Mouse (Mus musculus) MEL (cell line): ENCODE results near the gene Ppp2r5a.
A peak's percentile ranks its signal among the peaks of the same experiment; 100 is the strongest.

ENCODE experiments used
- CHD2 ChIP-seq: IDR thresholded peaks from 2 replicates; pipeline ENCODE4 v1.6.1; 2011; ENCODE audit warnings: low read length, improper control_type of control experiment
- CTCF ChIP-seq, 3 experiments: IDR thresholded peaks in 2 of 3; conservative IDR thresholded peaks in 1 of 3; 2 replicates each; pipeline ENCODE4 v1.5.1; 2011 to 2012; ENCODE audit warnings: low read length in 3 of 3, low read depth in 2 of 3, mild to moderate bottlenecking in 2 of 3, improper control_type of control experiment in 1 of 3, inconsistent platforms in 1 of 3, mixed read lengths in 1 of 3, moderate library complexity in 1 of 3; ENCODE audit not compliant: control insufficient read depth in 1 of 3, insufficient read depth in 1 of 3, poor library complexity in 1 of 3, severe bottlenecking in 1 of 3
- EP300 ChIP-seq, 2 experiments: IDR thresholded peaks; 2 replicates each; pipeline ENCODE4 v1.6.1; 2011; ENCODE audit warnings: improper control_type of control experiment in 2 of 2, low read length in 2 of 2, low read depth in 1 of 2, mild to moderate bottlenecking in 1 of 2
- JUND ChIP-seq: IDR thresholded peaks from 2 replicates; pipeline ENCODE4 v1.6.1; 2011; ENCODE audit warnings: low read depth, mild to moderate bottlenecking, improper control_type of control experiment, low read length
- KAT2A ChIP-seq: conservative IDR thresholded peaks from 2 replicates; pipeline ENCODE4 v1.6.1; 2012; ENCODE audit warnings: low read depth, low read length, improper control_type of control experiment, inconsistent platforms
- MAFK ChIP-seq: IDR thresholded peaks from 2 replicates; pipeline ENCODE4 v1.6.1; 2011; ENCODE audit warnings: low read depth, mild to moderate bottlenecking, low read length, improper control_type of control experiment, borderline replicate concordance
- POLR2A ChIP-seq, 2 experiments: IDR thresholded peaks; 2 replicates each; pipeline ENCODE4 v1.6.1; 2011 to 2012; ENCODE audit warnings: low read length in 2 of 2, mild to moderate bottlenecking in 2 of 2, control low read depth in 1 of 2, improper control_type of control experiment in 1 of 2, low read depth in 1 of 2, moderate library complexity in 1 of 2; ENCODE audit not compliant: control insufficient read depth in 1 of 2, insufficient read depth in 1 of 2, poor library complexity in 1 of 2
- POLR2AphosphoS2 ChIP-seq: IDR thresholded peaks from 2 replicates; pipeline ENCODE4 v1.6.1; 2011; ENCODE audit warnings: low read length, improper control_type of control experiment
- RAD21 ChIP-seq: IDR thresholded peaks from 2 replicates; pipeline ENCODE4 v1.6.1; 2011; ENCODE audit warnings: mild to moderate bottlenecking, low read depth, low read length, improper control_type of control experiment
- RCOR1 ChIP-seq: IDR thresholded peaks from 2 replicates; pipeline ENCODE4 v1.6.1; 2012; ENCODE audit warnings: low read depth, mild to moderate bottlenecking, inconsistent platforms, low read length, improper control_type of control experiment
- SIN3A ChIP-seq: IDR thresholded peaks from 2 replicates; pipeline ENCODE4 v1.6.1; 2012; ENCODE audit warnings: low read length, improper control_type of control experiment, inconsistent platforms
- TBP ChIP-seq: IDR thresholded peaks from 2 replicates; pipeline ENCODE4 v1.8.0; 2011; ENCODE audit warnings: low read depth, low read length, improper control_type of control experiment
- ZKSCAN1 ChIP-seq: IDR thresholded peaks from 2 replicates; pipeline ENCODE4 v1.6.1; 2012; ENCODE audit warnings: low read depth, mild to moderate bottlenecking, inconsistent platforms, low read length, improper control_type of control experiment, moderate library complexity

DNA sequence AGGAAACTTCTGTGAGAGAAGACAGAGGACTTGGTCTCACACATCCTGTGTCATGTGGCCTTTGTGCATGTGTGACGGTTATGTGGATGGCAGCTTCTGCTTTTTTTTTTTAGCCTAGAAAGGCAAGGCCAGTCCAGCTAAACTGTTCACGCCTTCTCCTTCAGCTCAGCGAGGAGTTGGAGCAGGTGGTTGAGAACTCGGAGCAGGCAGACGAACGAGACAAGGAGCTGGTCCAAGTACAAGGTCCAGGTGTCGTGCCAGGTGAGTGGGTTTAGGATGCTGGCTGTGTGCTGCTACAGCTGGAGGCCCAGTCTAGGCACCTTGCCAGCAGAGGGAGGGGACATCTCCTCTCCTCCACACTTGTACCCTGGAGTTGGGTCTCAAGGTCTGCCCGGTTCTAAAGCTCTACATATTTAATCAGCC, 75.0 kb downstream of the Ppp2r5a start:
- TF ChIP-seq CTCF (IDR thresholded peaks at IDR 0.05 in 2 of 3, conservative IDR thresholded peaks at IDR 0.05 in 1 of 3; ENCODE audit: control insufficient read depth in 1 of 3, insufficient read depth in 1 of 3, low read depth in 2 of 3, low read length in 3 of 3, poor library complexity in 1 of 3, severe bottlenecking in 1 of 3) (no peak), EP300 (IDR thresholded peaks at IDR 0.05; ENCODE audit: low read depth in 1 of 2, low read length in 2 of 2) (peak in 1 of 2 experiments; percentile 40; a peak in 1 of 4 replicates), POLR2A (IDR thresholded peaks at IDR 0.05; ENCODE audit: control insufficient read depth in 1 of 2, insufficient read depth in 1 of 2, low read depth in 1 of 2, low read length in 2 of 2, poor library complexity in 1 of 2) (peak in 1 of 2 experiments; percentile 29; a peak in 1 of 4 replicates), POLR2AphosphoS2 (no peak), CHD2 (no peak), ZKSCAN1 (no peak), TBP (no peak), JUND (no peak), KAT2A (no peak), MAFK (no peak), RCOR1 (no peak), SIN3A (0 out of 2 replicates have a peak, but pooled peaks have one; percentile 23), RAD21 (no peak)
